Mouse (Mus musculus) megakaryocyte, adult 5-6 weeks (primary cell): Measurements from ENCODE around the gene Tat. TPM values are rescaled to one million over a fixed set of nuclear protein-coding genes. Genes with fewer than 3 reads are reported as not detected.
"Not testable (repeated sequence)": the region's sequence is repeated elsewhere in the genome, so short reads cannot be mapped to it uniquely, and the experiment has no call there.

Source experiments
- ATAC-seq: 2 replicates; pipeline ENCODE4 v1.8.0; 2016; ENCODE audit warnings: mild to moderate bottlenecking, inconsistent platforms; ENCODE audit not compliant: poor library complexity, severe bottlenecking
- total RNA-seq, 2 experiments: library from RNA; stranded (forward) in 1 of 2; stranded (reverse) in 1 of 2; fragments of 153-499, 151-499 nt in 1 of 2; fragments of 221-1000, 200-1000 nt in 1 of 2; gene quantifications; 2 replicates each; pipeline versions ENCODE4 v1.2.3 to v1.2.4; 2015 to 2017

Gene Tat
- total RNA-seq, 2 experiments from 2014 or later: not detected

GRCm38 (mm10) chr8:109982386-109983105, 7.7 kb upstream of the Tat start:
- no peak for ATAC-seq

DNA sequence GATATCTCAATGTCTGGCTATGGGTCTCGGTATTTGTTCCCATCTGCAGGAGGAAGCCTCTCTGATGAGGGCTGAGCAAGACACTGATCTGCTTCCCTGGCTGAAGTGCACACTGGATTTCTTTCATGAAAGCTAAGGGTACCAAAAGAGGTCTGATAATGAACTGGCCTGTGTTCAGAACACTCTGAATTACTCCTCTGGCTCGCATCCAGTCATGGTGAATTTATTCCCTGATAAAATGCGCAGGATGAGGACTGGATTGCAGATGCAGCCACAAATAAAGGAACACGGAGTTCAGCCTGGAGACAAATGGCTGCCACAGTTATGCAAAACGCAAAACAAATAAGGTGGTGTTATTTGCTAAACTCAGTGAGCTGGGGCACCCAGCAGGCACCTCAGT, 6.3 kb upstream of the Tat start:
- ATAC-seq: no peak

GRCm38 (mm10) chr8:109986384-109986783, 3.9 kb upstream of the Tat start:
- no peak for ATAC-seq

- ATAC-seq: no peak
Observed at GRCm38 (mm10) chr8:109987776-109988175, 2.5 kb upstream of the Tat start.

- ATAC-seq: no peak
Observed at GRCm38 (mm10) chr8:109989151-109989550, 1.1 kb upstream of the Tat start.

- ATAC-seq: no peak
Observed at GRCm38 (mm10) chr8:109992166-109992565, 1.9 kb downstream of the Tat start.

DNA sequence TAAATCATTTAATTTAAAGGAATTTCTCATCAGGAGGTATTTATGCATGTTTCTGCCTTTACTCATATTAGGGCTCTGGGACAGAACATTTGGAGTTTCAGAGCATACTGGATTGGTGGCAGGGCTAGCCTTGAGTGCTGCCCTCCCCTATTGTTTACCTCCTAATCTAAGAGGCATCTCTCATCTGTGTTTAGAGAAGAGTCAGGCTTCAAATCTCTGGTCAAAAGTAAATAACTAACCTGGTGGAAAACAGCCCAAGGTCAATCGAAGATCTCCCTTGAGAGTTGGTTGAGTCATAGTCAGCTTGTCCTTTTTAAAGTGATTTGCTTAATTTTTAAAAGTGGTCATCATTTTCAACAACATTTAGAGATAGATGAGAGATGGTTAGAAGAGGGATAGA, 2.7 kb downstream of the Tat start:
- no peak for ATAC-seq

GRCm38 (mm10) chr8:109997381-109997780, 7.1 kb downstream of the Tat start:
- no peak for ATAC-seq

DNA sequence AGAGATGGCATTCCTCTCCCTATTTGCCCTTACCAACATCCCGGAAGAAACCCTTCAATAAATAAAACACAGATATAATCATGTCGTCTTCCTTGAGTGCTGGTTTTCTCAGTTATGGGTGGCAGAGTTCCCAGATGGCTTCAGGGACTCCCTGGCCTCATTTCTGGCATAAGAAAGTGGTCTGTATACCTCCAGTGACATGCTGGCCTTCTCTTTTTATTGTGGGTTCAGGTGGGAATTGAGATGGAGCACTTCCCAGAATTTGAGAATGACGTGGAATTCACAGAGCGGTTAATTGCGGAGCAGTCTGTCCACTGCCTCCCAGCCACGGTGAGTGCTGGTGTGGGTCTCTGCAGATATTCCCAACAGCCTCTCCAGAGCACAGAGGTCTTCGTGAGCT, 7.8 kb downstream of the Tat start:
- no peak for ATAC-seq

GRCm38 (mm10) chr8:109999974-110000373, 9.7 kb downstream of the Tat start:
- no peak for ATAC-seq

GRCm38 (mm10) chr8:110002953-110003352, 12.7 kb downstream of the Tat start:
- no peak; the same call in 1 of the 2 replicates for ATAC-seq

DNA sequence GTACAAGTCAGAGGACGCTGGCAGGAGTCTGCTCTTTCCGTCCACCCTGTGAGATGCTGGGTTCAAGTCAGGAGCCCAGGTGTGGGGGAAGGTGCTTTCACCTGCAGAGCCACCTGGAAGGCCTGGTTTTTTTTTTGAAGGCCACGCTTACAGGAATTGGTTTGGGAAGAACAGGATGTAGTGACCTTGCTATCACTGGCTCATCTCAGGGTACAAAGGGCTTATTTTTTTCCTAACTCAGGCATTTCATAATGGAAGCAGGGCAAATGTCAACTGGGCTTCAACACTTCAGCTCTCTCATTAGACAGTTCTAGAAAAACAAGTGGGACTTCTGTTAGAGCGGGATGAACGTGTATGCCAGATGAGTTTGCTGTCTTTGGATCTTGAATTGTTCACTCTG, 14.1 kb downstream of the Tat start:
- ATAC-seq: no peak

DNA sequence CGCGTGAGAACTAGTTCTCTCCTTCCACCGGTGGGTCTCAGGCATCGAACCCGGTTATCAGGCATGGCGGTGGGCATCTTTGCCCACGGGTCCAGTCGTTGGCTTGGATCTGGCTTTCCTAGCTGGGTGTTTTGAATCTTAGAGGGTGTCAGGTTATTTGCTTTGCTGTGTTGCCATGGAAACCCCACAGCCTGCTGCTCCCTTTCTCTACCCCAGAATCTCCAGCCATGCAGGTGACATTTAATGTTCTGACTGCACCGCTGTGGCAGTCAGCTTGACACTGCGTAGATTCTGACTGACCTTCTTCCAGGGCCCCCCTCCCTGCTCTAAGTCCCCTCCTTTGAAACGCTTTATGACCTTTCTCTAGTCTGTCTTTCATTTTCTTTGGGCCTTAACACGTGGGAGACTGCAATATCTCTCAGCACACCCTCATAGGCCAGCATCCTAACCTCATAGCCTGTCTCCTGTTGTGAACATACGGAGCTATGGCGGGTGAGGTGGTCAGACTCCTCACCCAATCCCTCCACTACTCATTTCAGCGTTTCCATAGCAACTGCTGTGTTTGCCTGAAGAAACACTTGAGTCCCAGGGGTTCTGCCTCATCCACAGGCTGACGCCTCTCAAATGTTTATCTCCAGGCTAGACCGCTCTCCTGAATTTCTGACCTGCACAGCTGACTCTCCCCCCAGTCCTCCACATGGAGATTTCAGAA, 16.2 kb downstream of the Tat start:
- ATAC-seq: no peak

GRCm38 (mm10) chr8:110008228-110008994, 18.2 kb downstream of the Tat start:
- ATAC-seq: no peak

- no peak for ATAC-seq
Observed at GRCm38 (mm10) chr8:110008995-110009446, 18.8 kb downstream of the Tat start.

DNA sequence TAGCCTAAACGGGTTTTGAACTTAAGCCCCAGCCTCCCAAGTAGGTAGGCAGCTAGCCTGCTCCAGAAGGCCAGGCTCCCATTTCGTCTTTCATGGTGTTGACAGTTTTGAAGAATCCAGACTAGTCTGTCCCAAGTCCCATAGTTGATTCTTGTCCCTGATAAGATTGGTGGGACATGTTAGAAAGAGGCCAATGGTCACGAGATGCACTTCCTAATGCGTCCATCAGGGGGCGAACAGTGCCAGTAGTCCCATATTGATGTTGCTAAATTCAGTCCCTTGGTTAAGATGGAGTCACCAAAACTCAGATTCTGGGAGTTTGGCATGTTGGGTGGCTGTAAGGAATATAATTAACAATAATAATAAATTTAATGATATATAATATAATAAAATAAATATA, 20.6 kb downstream of the Tat start:
- peak; percentile 35; the same call in 1 of the 2 replicates for ATAC-seq

GRCm38 (mm10) chr8:110022081-110022480, 31.8 kb downstream of the Tat start:
- ATAC-seq: no peak

DNA sequence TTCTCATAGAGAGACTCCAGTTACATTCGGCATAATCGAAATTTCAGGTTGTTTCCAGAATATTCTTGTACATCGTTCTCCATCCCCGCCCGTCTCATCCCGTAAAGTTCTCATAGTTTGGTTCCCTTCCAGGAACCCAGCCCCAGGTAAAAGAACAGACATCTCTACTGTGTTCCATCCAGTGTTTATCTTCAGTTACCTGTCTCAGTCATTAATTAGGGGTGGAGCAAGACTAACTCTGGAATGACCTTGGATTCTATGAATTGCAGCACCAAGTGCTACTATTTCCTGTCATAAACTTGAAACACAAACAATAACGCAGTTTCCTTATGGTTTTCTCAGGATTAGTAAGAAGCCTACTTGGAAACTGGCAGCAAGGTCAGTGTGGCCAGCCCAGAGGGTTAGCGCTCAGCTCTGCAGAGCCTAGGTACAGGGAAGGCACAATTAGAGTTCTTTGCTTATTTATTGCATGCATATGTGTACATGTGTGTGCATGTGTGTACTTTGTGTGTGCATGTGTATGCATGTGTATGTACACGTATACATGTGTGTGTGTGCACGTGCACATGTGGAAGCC, 32.6 kb downstream of the Tat start:
- no peak for ATAC-seq

DNA sequence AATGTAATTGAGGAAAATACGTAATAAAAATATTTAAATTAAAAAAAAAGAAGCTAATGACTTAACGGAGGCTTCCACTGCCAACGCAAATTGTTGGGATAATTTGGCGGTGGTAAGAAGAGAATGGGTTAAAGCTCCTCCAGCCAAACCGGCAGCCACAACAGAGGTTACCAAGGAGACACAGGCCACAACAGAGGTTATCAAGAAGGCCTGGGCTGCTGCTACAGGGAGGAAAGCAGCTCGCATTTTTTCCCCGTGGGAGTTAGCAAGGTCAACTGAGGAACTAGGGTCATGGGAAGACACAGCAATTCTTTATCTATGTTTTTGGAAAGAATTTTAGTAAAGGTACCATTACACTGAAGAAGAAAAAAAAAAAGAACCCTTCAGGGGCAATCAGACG, 43.5 kb downstream of the Tat start:
- ATAC-seq: not testable (repeated sequence)

DNA sequence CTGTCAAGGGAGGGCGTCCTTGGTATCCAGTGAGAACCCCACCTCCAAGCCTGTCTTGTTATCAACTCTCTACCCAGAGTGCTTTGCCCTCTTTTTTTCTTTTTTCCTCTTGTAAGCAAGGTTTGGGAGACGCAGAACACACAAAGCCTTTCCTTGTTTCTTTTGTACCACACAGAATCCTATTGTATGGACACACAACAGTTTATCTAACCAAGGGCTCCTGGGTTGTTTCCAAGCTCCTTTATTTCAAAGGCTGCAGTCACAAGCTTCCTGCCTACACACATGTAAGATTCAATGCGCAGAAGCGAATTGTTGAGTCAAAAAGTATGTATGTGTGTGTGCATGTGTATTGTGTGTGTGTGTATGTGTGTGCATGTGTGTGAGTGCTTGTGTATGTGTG, 44.1 kb downstream of the Tat start:
- ATAC-seq: no peak

DNA sequence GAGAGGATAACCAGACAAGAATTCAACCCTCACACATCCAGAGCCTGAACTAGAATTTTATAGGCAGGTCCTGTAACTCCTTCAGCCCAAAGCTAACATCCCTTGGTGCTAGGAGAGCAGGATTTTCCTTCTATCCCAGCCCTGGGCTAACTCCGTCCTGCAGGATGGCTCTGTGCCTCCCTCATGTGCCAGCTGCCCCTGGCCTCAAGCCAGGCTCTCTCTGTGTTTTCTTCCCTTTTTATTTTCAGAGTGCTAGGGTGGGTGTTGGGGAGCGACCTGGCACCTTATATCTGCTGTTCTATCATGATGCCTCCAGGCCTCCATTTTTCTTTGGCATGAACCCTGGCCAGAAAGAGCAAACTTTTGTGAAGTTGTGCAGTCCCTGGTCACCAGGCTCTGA, 45.9 kb downstream of the Tat start:
- ATAC-seq: no peak
